Mouse (Mus musculus): ENCODE results near the gene 1700067P10Rik. TPM values are rescaled to one million over a fixed set of nuclear protein-coding genes. Genes with fewer than 3 reads are reported as not detected.

1700067P10Rik gene
- polyA plus RNA-seq, 1 experiment from 2014 or later, result not detected

- 10% methylated on average over 11 of the region's 11 CpGs for WGBS
- peak overlapping the region; percentile 60; the same call in 1 of the 2 replicates for H3K4me2 ChIP-seq (replicated peaks; ENCODE audit: low read depth, low read length)
- peaks cover 39% of the 10 kb centered on the region for H3K27me3 ChIP-seq (ENCODE audit: control insufficient read depth, insufficient read depth, low read length)
- H3K4me3 ChIP-seq (ENCODE audit: low read length), result no peak overlapping the region
- no peak overlapping the region for H3K27ac ChIP-seq (ENCODE audit: low read depth, low read length)
- H3K9me3 ChIP-seq (ENCODE audit: control insufficient read depth, low read length), result no peaks in the 10 kb centered on the region
- peaks cover 46% of the 10 kb centered on the region for H3K4me1 ChIP-seq (ENCODE audit: control insufficient read depth, insufficient read depth, low read length)
- H3K36me3 ChIP-seq (ENCODE audit: control insufficient read depth, insufficient read depth, low read length), result no peaks in the 10 kb centered on the region
- ATAC-seq (ENCODE audit: low FRiP score, low TSS enrichment), result no peak
- H3K9ac ChIP-seq (ENCODE audit: low read depth, low read length), result no peak overlapping the region
Observed at GRCm38 (mm10) chr17:48099312-48099711, 10.2 kb downstream of the 1700067P10Rik start.

GRCm38 (mm10) chr17:48100441-48101417, 11.6 kb downstream of the 1700067P10Rik start:
- H3K36me3 ChIP-seq (ENCODE audit: control insufficient read depth, insufficient read depth, low read length), result no peaks in the 10 kb centered on the region
- peaks cover 38% of the 10 kb centered on the region for H3K4me1 ChIP-seq (ENCODE audit: control insufficient read depth, insufficient read depth, low read length)
- WGBS, result 11% methylated on average over 20 of the region's 21 CpGs

GRCm38 (mm10) chr17:48107333-48107732, 18.2 kb downstream of the 1700067P10Rik start:
- 59% methylated on average over 4 of the region's 4 CpGs for WGBS
- Histone ChIP-seq H3K4me2 (replicated peaks; ENCODE audit: low read depth, low read length) (no peak overlapping the region), H3K36me3 (ENCODE audit: control insufficient read depth, insufficient read depth, low read length) (no peaks in the 10 kb centered on the region), H3K4me1 (ENCODE audit: control insufficient read depth, insufficient read depth, low read length) (no peaks in the 10 kb centered on the region), H3K9ac (ENCODE audit: low read depth, low read length) (no peak overlapping the region), H3K4me3 (ENCODE audit: low read length) (no peak overlapping the region), H3K9me3 (ENCODE audit: control insufficient read depth, low read length) (no peaks in the 10 kb centered on the region), H3K27me3 (ENCODE audit: control insufficient read depth, insufficient read depth, low read length) (no peaks in the 10 kb centered on the region), H3K27ac (ENCODE audit: low read depth, low read length) (no peak overlapping the region)
- no peak for ATAC-seq (ENCODE audit: low FRiP score, low TSS enrichment)

More at GRCm38 (mm10) chr17:48100441-48101417, 11.6 kb downstream of the 1700067P10Rik start:
- H3K9me3 ChIP-seq (ENCODE audit: control insufficient read depth, low read length), result no peaks in the 10 kb centered on the region
- H3K9ac ChIP-seq (ENCODE audit: low read depth, low read length), result no peak overlapping the region
- ATAC-seq (ENCODE audit: low FRiP score, low TSS enrichment), result peak; percentile 30; the same call in 1 of the 2 replicates
- H3K4me3 ChIP-seq (ENCODE audit: low read length), result peak overlapping the region; percentile 26
- peaks cover 29% of the 10 kb centered on the region for H3K27me3 ChIP-seq (ENCODE audit: control insufficient read depth, insufficient read depth, low read length)
- H3K27ac ChIP-seq (ENCODE audit: low read depth, low read length), result no peak overlapping the region
- peak overlapping the region; percentile 43 for H3K4me2 ChIP-seq (replicated peaks; ENCODE audit: low read depth, low read length)

- Histone ChIP-seq H3K4me3 (ENCODE audit: low read length) (no peak overlapping the region), H3K4me2 (replicated peaks; ENCODE audit: low read depth, low read length) (no peak overlapping the region), H3K27ac (ENCODE audit: low read depth, low read length) (no peak overlapping the region), H3K4me1 (ENCODE audit: control insufficient read depth, insufficient read depth, low read length) (no peaks in the 10 kb centered on the region), H3K9ac (ENCODE audit: low read depth, low read length) (no peak overlapping the region), H3K36me3 (ENCODE audit: control insufficient read depth, insufficient read depth, low read length) (no peaks in the 10 kb centered on the region), H3K27me3 (ENCODE audit: control insufficient read depth, insufficient read depth, low read length) (no peaks in the 10 kb centered on the region), H3K9me3 (ENCODE audit: control insufficient read depth, low read length) (no peaks in the 10 kb centered on the region)
- ATAC-seq (ENCODE audit: low FRiP score, low TSS enrichment), result no peak
- WGBS, result 60% methylated on average over 6 of the region's 6 CpGs
Observed at GRCm38 (mm10) chr17:48107862-48108261, 18.7 kb downstream of the 1700067P10Rik start.

- H3K27ac ChIP-seq (ENCODE audit: low read depth, low read length), result no peak overlapping the region
- H3K36me3 ChIP-seq (ENCODE audit: control insufficient read depth, insufficient read depth, low read length), result no peaks in the 10 kb centered on the region
- no peaks in the 10 kb centered on the region for H3K27me3 ChIP-seq (ENCODE audit: control insufficient read depth, insufficient read depth, low read length)
- H3K9me3 ChIP-seq (ENCODE audit: control insufficient read depth, low read length), result peaks cover 2% of the 10 kb centered on the region; the same call in 1 of the 2 replicates
- no peak overlapping the region for H3K4me2 ChIP-seq (replicated peaks; ENCODE audit: low read depth, low read length)
- no peak overlapping the region for H3K9ac ChIP-seq (ENCODE audit: low read depth, low read length)
- no peaks in the 10 kb centered on the region for H3K4me1 ChIP-seq (ENCODE audit: control insufficient read depth, insufficient read depth, low read length)
- no peak for ATAC-seq (ENCODE audit: low FRiP score, low TSS enrichment)
- WGBS, result 82% methylated on average over 3 of the region's 3 CpGs
- H3K4me3 ChIP-seq (ENCODE audit: low read length), result no peak overlapping the region
Observed at GRCm38 (mm10) chr17:48108520-48108919, 19.4 kb downstream of the 1700067P10Rik start.

- Histone ChIP-seq H3K36me3 (ENCODE audit: control insufficient read depth, insufficient read depth, low read length) (no peaks in the 10 kb centered on the region), H3K9ac (ENCODE audit: low read depth, low read length) (no peak overlapping the region), H3K27ac (ENCODE audit: low read depth, low read length) (no peak overlapping the region), H3K9me3 (ENCODE audit: control insufficient read depth, low read length) (peaks cover 7% of the 10 kb centered on the region; the same call in 1 of the 2 replicates), H3K4me2 (replicated peaks; ENCODE audit: low read depth, low read length) (no peak overlapping the region), H3K27me3 (ENCODE audit: control insufficient read depth, insufficient read depth, low read length) (no peaks in the 10 kb centered on the region), H3K4me3 (ENCODE audit: low read length) (no peak overlapping the region), H3K4me1 (ENCODE audit: control insufficient read depth, insufficient read depth, low read length) (no peaks in the 10 kb centered on the region)
- ATAC-seq (ENCODE audit: low FRiP score, low TSS enrichment), result no peak
- WGBS, result 49% methylated on average over 8 of the region's 8 CpGs
Observed at GRCm38 (mm10) chr17:48110547-48111287, 21.6 kb downstream of the 1700067P10Rik start.

- Histone ChIP-seq H3K9ac (ENCODE audit: low read depth, low read length) (no peak overlapping the region), H3K36me3 (ENCODE audit: control insufficient read depth, insufficient read depth, low read length) (no peaks in the 10 kb centered on the region), H3K27me3 (ENCODE audit: control insufficient read depth, insufficient read depth, low read length) (no peaks in the 10 kb centered on the region), H3K4me2 (replicated peaks; ENCODE audit: low read depth, low read length) (no peak overlapping the region), H3K9me3 (ENCODE audit: control insufficient read depth, low read length) (peaks cover 7% of the 10 kb centered on the region), H3K4me1 (ENCODE audit: control insufficient read depth, insufficient read depth, low read length) (no peaks in the 10 kb centered on the region), H3K27ac (ENCODE audit: low read depth, low read length) (no peak overlapping the region), H3K4me3 (ENCODE audit: low read length) (no peak overlapping the region)
- WGBS, result 81% methylated on average over 1 of the region's 1 CpGs
- ATAC-seq (ENCODE audit: low FRiP score, low TSS enrichment), result no peak
Observed at GRCm38 (mm10) chr17:48118570-48118969, 29.5 kb downstream of the 1700067P10Rik start.

- WGBS, result 14% methylated on average over 3 of the region's 3 CpGs
- no peak overlapping the region for H3K4me3 ChIP-seq (ENCODE audit: low read length)
- H3K4me1 ChIP-seq (ENCODE audit: control insufficient read depth, insufficient read depth, low read length), result no peaks in the 10 kb centered on the region
- H3K4me2 ChIP-seq (replicated peaks; ENCODE audit: low read depth, low read length), result no peak overlapping the region
- no peak overlapping the region for H3K27ac ChIP-seq (ENCODE audit: low read depth, low read length)
- no peak overlapping the region for H3K9ac ChIP-seq (ENCODE audit: low read depth, low read length)
- no peaks in the 10 kb centered on the region for H3K27me3 ChIP-seq (ENCODE audit: control insufficient read depth, insufficient read depth, low read length)
- H3K36me3 ChIP-seq (ENCODE audit: control insufficient read depth, insufficient read depth, low read length), result no peaks in the 10 kb centered on the region
- peaks cover 2% of the 10 kb centered on the region; the same call in 1 of the 2 replicates for H3K9me3 ChIP-seq (ENCODE audit: control insufficient read depth, low read length)
- ATAC-seq (ENCODE audit: low FRiP score, low TSS enrichment), result peak; percentile 28; the same call in 1 of the 2 replicates
Observed at GRCm38 (mm10) chr17:48119656-48120055, 30.5 kb downstream of the 1700067P10Rik start.
